Mouse (Mus musculus) kidney, postnatal 0 days (tissue): ENCODE data around the gene Chchd3. TPM values are rescaled to one million over a fixed set of nuclear protein-coding genes. Genes with fewer than 3 reads are reported as not detected.

Experiments
- ATAC-seq: fragments of 200-750 bp; cut with Nextera tagmentation; replicated peaks from 2 replicates; pipeline ENCODE4 v1.8.0; 2017; ENCODE audit warnings: low read depth, moderate number of reproducible peaks, moderate TSS enrichment, moderate library complexity; ENCODE audit not compliant: low FRiP score
- DNase-seq: peaks from one replicate; pipeline ENCODE4 v3.0.0-alpha.2; 2016; ENCODE audit warnings: low spot score
- H3K27ac ChIP-seq: fragments of 300-500 bp; sonication (generic); 2 replicates; pipeline ENCODE4 v1.5.1; 2014; ENCODE audit warnings: mild to moderate bottlenecking
- H3K27me3 ChIP-seq: fragments of 300-500 bp; sonication (generic); 2 replicates; pipeline ENCODE4 v1.6.1; 2014; ENCODE audit warnings: low read length, mixed read lengths; ENCODE audit not compliant: insufficient read depth
- H3K36me3 ChIP-seq: fragments of 300-500 bp; sonication (generic); 2 replicates; pipeline ENCODE4 v1.6.1; 2014; ENCODE audit warnings: low read length, mixed read lengths; ENCODE audit not compliant: insufficient read depth
- H3K4me1 ChIP-seq: fragments of 300-500 bp; sonication (generic); replicated peaks from 2 replicates; pipeline ENCODE4 v1.6.1; 2014; ENCODE audit warnings: antibody characterized with exemption, low read length, mixed read lengths; ENCODE audit not compliant: insufficient read depth
- H3K4me2 ChIP-seq: fragments of 300-500 bp; sonication (generic); 2 replicates; pipeline ENCODE4 v1.6.1; 2014; ENCODE audit warnings: mild to moderate bottlenecking, low read length, moderate library complexity, mixed read lengths
- H3K4me3 ChIP-seq: fragments of 300-500 bp; sonication (generic); replicated peaks from 2 replicates; pipeline ENCODE4 v1.5.1; 2014; ENCODE audit warnings: low read depth, low read length
- H3K9ac ChIP-seq: fragments of 300-500 bp; sonication (generic); 2 replicates; pipeline ENCODE4 v1.6.1; 2014; ENCODE audit warnings: low read depth, low read length
- H3K9me3 ChIP-seq: fragments of 300-500 bp; sonication (generic); replicated peaks from 2 replicates; pipeline ENCODE4 v1.6.1; 2016; ENCODE audit warnings: low read length, inconsistent platforms, mixed read lengths
- CTCF ChIP-seq: IDR thresholded peaks from 2 replicates; pipeline ENCODE4 v1.5.1; 2016; ENCODE audit warnings: antibody characterized with exemption, low read depth, mild to moderate bottlenecking, moderate library complexity
- WGBS: fragments of 180-500 bp; shearing (Covaris S2); extraction: QIAGEN DNeasy Blood & Tissue Kit; methylation state at CpG from one replicate; pipeline ENCODE4 v1.1.7; 2014; 5-methylcytosine and 5-hydroxymethylcytosine counted together
- polyA plus RNA-seq: library from polyadenylated mRNA; unstranded; fragments of >200 nt; fragmentation: Nextera tagmentation; extraction: Ambion mirVana; gene quantifications from 2 replicates; pipeline ENCODE4 v1.2.1, GENCODE M21; 2015

Chchd3 gene
- polyA plus RNA-seq, 1 experiment from 2014 or later: 154 TPM

DNA sequence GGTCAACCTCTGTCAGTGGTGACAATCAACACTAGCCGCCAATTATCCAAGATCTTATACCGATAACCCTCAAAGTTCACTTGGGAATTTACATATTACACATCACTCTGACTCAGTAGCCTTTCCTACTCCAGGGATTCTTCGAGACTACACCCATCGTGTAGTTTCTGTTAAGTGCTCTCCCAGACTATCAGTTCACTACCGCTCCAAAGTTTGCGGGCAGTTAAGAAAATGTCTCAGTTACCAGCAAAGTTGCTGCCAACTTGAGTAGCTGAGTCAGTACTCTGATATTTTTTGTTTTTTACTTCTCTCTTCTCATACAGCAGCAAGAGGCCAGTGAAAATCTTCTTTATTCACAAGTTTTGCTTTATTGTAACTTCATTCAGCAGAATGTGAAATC, 31.8 kb downstream of the Chchd3 start:
- ATAC-seq: no peak
- H3K4me2 ChIP-seq: no peak overlapping the region
- TF ChIP-seq CTCF: no peak
- no peak for DNase-seq
- no peak overlapping the region for H3K4me3 ChIP-seq
- WGBS: 98% methylated on average over 6 of the region's 6 CpGs
- no peaks in the 10 kb centered on the region for H3K4me1 ChIP-seq
- 0 out of 2 replicates have a peak, but pooled peaks cover 3% of the 10 kb centered on the region for H3K36me3 ChIP-seq
- no peaks in the 10 kb centered on the region for H3K27me3 ChIP-seq
- H3K27ac ChIP-seq: no peak overlapping the region
- H3K9ac ChIP-seq: no peak overlapping the region
- H3K9me3 ChIP-seq: no peaks in the 10 kb centered on the region

DNA sequence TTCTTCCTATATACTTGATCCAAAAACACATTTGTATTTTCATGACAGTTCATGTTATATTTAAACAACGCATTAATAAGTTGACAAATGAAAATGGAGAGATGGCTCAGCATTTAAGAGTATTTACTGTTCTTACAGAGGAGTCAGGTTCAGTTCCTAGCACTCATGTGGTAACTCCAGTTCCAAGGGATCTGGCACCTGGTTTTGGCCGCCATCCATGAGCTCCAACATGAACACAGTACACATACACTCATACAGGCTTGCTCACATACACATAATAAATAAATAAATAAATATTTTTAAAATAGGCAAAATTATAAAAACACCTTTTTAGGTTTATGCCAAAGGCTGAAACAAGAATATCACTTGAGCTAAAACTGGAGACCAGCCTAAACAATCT, 35.0 kb downstream of the Chchd3 start:
- no peaks in the 10 kb centered on the region for H3K9me3 ChIP-seq
- TF ChIP-seq CTCF: no peak
- H3K27me3 ChIP-seq: no peaks in the 10 kb centered on the region
- no peak overlapping the region for H3K27ac ChIP-seq
- no peak overlapping the region for H3K4me3 ChIP-seq
- H3K36me3 ChIP-seq: 0 out of 2 replicates have a peak, but pooled peaks cover 3% of the 10 kb centered on the region
- WGBS: 96% methylated on average over 2 of the region's 2 CpGs
- ATAC-seq (no peak), DNase-seq (no peak)
- H3K9ac ChIP-seq: no peak overlapping the region
- no peak overlapping the region for H3K4me2 ChIP-seq
- no peaks in the 10 kb centered on the region for H3K4me1 ChIP-seq

DNA sequence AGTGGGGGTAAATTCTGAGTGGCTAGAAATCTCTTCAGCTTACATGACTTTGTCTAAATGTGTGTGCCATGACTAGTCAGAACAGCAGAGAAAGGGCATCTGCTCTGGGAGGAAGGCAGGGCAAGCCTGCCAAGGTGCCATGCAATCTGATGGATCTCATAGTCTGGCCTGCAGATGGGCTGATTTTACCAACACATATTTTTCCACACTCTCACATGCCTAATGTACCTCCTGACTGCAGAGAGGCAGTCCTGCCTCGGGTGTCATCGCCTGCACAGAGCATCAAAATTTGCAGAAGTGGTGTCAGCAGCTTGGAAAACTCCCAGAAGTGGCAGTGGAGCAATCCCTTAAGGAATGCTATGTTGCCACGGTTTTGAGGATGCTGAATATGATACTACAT, 55.5 kb downstream of the Chchd3 start:
- Histone ChIP-seq H3K27me3 (no peaks in the 10 kb centered on the region), H3K9me3 (no peaks in the 10 kb centered on the region), H3K9ac (no peak overlapping the region), H3K4me2 (no peak overlapping the region), H3K4me1 (no peaks in the 10 kb centered on the region), H3K27ac (no peak overlapping the region), H3K4me3 (no peak overlapping the region), H3K36me3 (0 out of 2 replicates have a peak, but pooled peaks cover 5% of the 10 kb centered on the region)
- DNase-seq (no peak), ATAC-seq (no peak)
- WGBS: 78% methylated on average over 3 of the region's 3 CpGs
- no peak for TF ChIP-seq CTCF

DNA sequence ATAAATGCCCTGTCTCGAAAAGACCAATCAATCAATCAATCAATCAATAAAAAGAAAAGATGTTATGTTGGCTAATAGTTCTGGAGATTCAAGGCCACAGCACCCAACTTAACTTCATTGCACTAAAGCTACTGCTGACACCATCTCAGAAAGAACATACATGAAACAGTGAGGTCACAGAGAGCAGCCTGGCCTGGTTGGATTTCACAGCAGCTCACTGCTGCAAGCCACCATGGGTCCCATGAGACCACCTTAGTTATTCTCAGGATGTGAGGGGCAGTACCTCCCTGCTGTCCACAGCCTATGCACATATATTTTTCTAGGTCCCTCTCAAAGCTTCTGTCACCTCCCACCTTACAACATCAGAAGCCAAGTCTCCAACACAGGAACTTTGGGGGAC, 57.1 kb downstream of the Chchd3 start:
- H3K4me2 ChIP-seq: no peak overlapping the region
- no peak overlapping the region for H3K9ac ChIP-seq
- H3K4me3 ChIP-seq: no peak overlapping the region
- H3K27me3 ChIP-seq: no peaks in the 10 kb centered on the region
- WGBS: 82% methylated on average over 1 of the region's 1 CpGs
- no peak for ATAC-seq
- H3K27ac ChIP-seq: no peak overlapping the region
- H3K4me1 ChIP-seq: no peaks in the 10 kb centered on the region
- DNase-seq: no peak
- no peaks in the 10 kb centered on the region for H3K9me3 ChIP-seq
- no peak for TF ChIP-seq CTCF
- H3K36me3 ChIP-seq: 0 out of 2 replicates have a peak, but pooled peaks cover 5% of the 10 kb centered on the region

DNA sequence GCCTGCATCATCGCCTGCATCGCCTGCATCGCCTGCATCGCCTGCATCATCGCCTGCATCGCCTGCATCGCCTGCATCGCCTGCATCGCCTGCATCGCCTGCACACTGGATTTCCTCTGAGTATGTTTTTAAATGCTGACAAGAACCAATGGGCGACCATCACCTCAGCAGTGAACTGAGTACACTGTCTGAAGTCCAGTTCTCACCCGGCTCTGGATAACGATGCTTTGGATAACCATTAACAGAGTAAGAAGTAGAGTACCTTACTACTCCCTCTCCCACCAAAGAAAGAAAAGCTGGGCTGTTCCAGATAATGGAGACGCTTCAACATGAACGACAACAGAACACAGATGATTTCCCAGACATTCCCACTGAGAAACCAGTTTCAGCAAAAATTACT, 58.8 kb downstream of the Chchd3 start:
- TF ChIP-seq CTCF: no peak
- Histone ChIP-seq H3K36me3 (no peaks in the 10 kb centered on the region), H3K4me2 (no peak overlapping the region), H3K9ac (no peak overlapping the region), H3K9me3 (no peaks in the 10 kb centered on the region), H3K27me3 (no peaks in the 10 kb centered on the region), H3K4me3 (no peak overlapping the region), H3K27ac (no peak overlapping the region), H3K4me1 (0 out of 2 replicates have a peak, but pooled peaks cover 7% of the 10 kb centered on the region)
- no peak for DNase-seq
- peak; percentile 78; the same call in 1 of the 2 replicates for ATAC-seq
- 89% methylated on average over 15 of the region's 15 CpGs for WGBS

DNA sequence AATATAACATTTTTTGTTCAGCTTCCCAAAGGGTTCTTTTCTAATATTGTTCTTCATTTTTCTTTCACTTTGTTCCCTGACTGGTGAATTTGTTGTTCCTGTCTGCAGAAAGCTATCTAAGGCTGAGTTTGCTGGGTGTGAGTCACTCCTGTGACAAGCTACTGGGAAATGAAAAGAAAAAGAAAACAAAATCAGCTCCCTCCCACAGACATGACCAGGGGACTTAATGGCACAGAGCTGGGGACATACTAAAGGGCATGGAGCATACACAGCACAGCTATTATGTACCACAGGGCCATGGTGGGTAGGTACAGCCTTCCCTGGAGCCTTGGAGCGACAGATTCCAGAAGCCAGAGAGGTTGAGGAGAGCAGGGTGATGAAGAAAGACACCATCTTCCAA, 63.5 kb downstream of the Chchd3 start:
- no peak for TF ChIP-seq CTCF
- peak overlapping the region; percentile 64; the same call in 1 of the 2 replicates for H3K27ac ChIP-seq
- 83% methylated on average over 1 of the region's 1 CpGs for WGBS
- H3K9ac ChIP-seq: no peak overlapping the region
- DNase-seq (peak; percentile 41), ATAC-seq (no peak)
- no peaks in the 10 kb centered on the region for H3K9me3 ChIP-seq
- H3K4me2 ChIP-seq: no peak overlapping the region
- H3K36me3 ChIP-seq: no peaks in the 10 kb centered on the region
- 0 out of 2 replicates have a peak, but pooled peaks cover 7% of the 10 kb centered on the region for H3K4me1 ChIP-seq
- no peak overlapping the region for H3K4me3 ChIP-seq
- no peaks in the 10 kb centered on the region for H3K27me3 ChIP-seq

DNA sequence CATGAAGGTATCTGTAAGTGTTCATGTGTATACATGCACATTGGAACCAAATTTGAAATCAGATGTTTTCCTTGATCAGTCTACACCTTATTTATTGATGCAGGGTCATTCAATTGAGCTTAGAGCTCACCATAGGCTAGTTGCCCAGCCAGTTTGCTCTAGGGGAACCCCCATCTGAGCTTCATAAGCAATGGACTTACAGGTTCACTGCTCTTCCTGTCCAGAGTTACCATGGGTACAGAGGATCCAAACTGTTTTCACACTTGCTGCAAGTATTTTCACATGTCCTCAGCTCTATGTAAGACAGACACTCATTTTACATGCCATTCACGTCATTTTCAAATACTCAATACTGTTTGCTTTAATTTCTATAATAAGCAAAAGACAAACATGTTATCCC, 66.2 kb downstream of the Chchd3 start:
- Histone ChIP-seq H3K4me3 (no peak overlapping the region), H3K4me2 (no peak overlapping the region), H3K36me3 (no peaks in the 10 kb centered on the region), H3K4me1 (peaks cover 11% of the 10 kb centered on the region; the same call in 1 of the 2 replicates), H3K9me3 (no peaks in the 10 kb centered on the region), H3K27ac (no peak overlapping the region), H3K9ac (no peak overlapping the region), H3K27me3 (no peaks in the 10 kb centered on the region)
- TF ChIP-seq CTCF: no peak
- 89% methylated on average over 1 of the region's 1 CpGs for WGBS
- 0 out of 2 replicates have a peak, but pooled peaks have one; percentile 52 for ATAC-seq
- DNase-seq: no peak
